Mouse (Mus musculus) heart, adult 2 months (tissue): ENCODE results near the gene Arhgef2.

ENCODE experiments used
- EP300 ChIP-seq: fragments of 200-500 bp; IDR thresholded peaks from 2 replicates; pipeline ENCODE4 v1.6.1; 2011; ENCODE audit warnings: low read depth, low read length, control low read depth; ENCODE audit not compliant: insufficient read depth
- POLR2A ChIP-seq: fragments of 200-500 bp; IDR thresholded peaks from 2 replicates; pipeline ENCODE4 v1.6.1; 2011; ENCODE audit warnings: mild to moderate bottlenecking, low read depth, low read length, control low read depth; ENCODE audit not compliant: insufficient read depth

DNA sequence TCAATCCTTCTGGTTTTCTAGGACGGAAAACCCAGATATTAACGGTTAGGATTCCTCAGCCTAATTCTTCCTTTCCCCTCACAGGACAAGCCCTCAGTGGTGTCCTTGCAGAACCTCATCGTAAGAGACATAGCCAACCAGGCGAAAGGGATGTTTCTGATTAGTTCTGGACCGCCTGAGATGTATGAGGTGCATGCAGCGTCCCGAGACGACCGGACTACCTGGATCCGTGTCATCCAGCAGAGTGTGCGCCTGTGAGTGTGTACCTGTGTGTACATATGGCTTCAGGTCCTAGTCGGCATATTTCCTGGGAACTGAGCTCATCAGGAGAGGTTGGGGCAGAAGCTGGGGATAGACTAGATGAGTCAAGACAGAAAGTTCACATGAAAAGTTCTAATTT lies 33.5 kb downstream of the Arhgef2 start:
- TF ChIP-seq EP300 = no peak
- TF ChIP-seq POLR2A = no peak
